Mouse (Mus musculus): Measurements from ENCODE around the gene Phgdh. TPM values are rescaled to one million over a fixed set of nuclear protein-coding genes. Genes with fewer than 3 reads are reported as not detected.

Gene Phgdh
- polyA plus RNA-seq, 1 experiment from 2014 or later = 267 TPM

DNA sequence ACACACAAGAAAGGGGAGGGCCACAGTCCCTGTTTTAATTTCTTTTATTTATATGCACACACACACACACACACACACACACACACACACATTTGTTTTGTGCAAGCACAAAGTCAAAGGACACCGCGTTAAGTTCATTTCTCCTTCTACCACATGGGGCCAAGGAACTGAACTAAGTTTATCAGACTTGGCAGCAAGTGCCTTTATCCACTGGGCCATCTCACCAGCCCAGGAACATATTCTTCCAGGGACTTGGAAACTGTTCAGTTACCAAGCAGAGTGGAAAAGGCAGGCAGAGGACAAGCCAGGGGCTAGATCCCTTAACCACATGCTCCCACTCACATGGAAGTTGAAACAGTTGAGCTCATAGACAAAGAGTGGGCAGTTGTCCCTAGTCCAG is 29.0 kb upstream of the Phgdh start:
- Histone ChIP-seq H3K36me3 (no peaks in the 10 kb centered on the region), H3K9ac (no peak overlapping the region), H3K27ac (no peak overlapping the region), H3K9me3 (no peaks in the 10 kb centered on the region), H3K4me2 (replicated peaks) (no peak overlapping the region), H3K27me3 (no peaks in the 10 kb centered on the region), H3K4me3 (no peak overlapping the region), H3K4me1 (no peaks in the 10 kb centered on the region)
- WGBS = 97% methylated on average over 2 of the region's 2 CpGs
- no peak for ATAC-seq (ENCODE audit: insufficient number of reproducible peaks, insufficient read depth, low FRiP score, low TSS enrichment)

DNA sequence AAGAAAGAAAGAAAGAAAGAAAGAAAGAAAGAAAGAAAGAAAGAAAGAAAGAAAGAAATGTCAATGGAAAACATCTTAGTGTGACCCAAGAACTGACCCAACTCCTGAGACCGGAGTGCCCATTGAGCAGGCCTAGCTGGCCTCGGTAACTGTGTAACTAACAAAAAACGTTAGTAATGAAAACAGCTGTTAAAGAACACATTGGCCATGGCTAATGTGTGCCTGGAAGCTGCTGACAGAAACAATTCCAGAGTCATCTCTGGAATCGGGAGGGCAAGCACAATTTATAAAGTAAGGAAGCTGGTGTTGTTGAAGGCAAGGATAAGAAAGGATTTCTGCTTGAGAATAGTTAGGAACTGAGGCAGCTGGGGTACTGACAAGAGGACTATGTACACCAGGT is 28.5 kb upstream of the Phgdh start:
- Histone ChIP-seq H3K9ac (no peak overlapping the region), H3K27ac (no peak overlapping the region), H3K9me3 (no peaks in the 10 kb centered on the region), H3K27me3 (no peaks in the 10 kb centered on the region), H3K36me3 (no peaks in the 10 kb centered on the region), H3K4me3 (no peak overlapping the region), H3K4me2 (replicated peaks) (no peak overlapping the region), H3K4me1 (no peaks in the 10 kb centered on the region)
- no peak for ATAC-seq (ENCODE audit: insufficient number of reproducible peaks, insufficient read depth, low FRiP score, low TSS enrichment)
- WGBS = 71% methylated on average over 4 of the region's 4 CpGs

DNA sequence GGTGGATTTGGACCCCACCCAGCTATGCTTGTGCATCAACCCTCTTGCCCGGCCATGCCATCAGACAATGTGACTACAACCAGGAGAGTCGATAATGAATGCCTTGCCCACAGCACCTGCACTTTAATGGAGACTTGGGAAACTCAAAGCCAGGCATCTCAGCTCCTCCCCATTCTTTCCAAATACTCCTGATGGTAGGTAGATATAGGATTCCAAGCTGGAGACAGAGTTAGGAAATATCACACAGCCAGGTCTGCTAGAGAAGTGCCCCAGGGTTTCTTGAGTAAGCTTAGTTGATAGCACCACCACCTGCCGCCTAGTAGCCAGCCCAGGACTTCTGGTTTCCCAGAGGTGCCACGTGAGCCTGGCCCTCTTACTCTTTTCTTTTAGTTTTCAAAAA is 27.0 kb upstream of the Phgdh start:
- Histone ChIP-seq H3K36me3 (no peaks in the 10 kb centered on the region), H3K4me2 (replicated peaks) (no peak overlapping the region), H3K27me3 (no peaks in the 10 kb centered on the region), H3K9me3 (no peaks in the 10 kb centered on the region), H3K4me3 (no peak overlapping the region), H3K4me1 (no peaks in the 10 kb centered on the region), H3K27ac (no peak overlapping the region), H3K9ac (no peak overlapping the region)
- ATAC-seq (ENCODE audit: insufficient number of reproducible peaks, insufficient read depth, low FRiP score, low TSS enrichment) = no peak
- 71% methylated on average over 4 of the region's 4 CpGs for WGBS

DNA sequence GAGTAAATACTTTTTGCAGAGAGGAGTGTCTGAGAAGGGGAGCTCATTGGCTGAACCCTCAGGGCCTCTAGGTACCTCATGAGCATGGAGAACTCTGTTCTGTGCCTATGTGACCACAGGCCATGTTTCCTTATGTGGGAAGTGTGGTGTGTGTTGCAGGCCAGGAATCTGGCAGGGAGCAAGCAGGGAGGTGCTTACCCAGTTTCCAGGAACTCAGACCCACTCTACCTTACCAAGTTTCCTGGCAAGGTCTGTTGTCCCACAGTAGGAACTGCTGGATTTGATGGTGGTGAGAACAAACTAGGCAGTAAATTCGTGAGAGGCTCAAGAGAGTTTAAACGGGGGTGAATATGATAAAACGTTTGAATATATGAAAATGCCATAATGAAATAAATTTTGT is 26.3 kb upstream of the Phgdh start:
- H3K4me2 ChIP-seq (replicated peaks) = no peak overlapping the region
- no peaks in the 10 kb centered on the region for H3K4me1 ChIP-seq
- no peaks in the 10 kb centered on the region for H3K27me3 ChIP-seq
- H3K36me3 ChIP-seq = no peaks in the 10 kb centered on the region
- no peaks in the 10 kb centered on the region for H3K9me3 ChIP-seq
- H3K4me3 ChIP-seq = no peak overlapping the region
- WGBS = 87% methylated on average over 3 of the region's 3 CpGs
- H3K27ac ChIP-seq = no peak overlapping the region
- no peak for ATAC-seq (ENCODE audit: insufficient number of reproducible peaks, insufficient read depth, low FRiP score, low TSS enrichment)
- H3K9ac ChIP-seq = no peak overlapping the region

DNA sequence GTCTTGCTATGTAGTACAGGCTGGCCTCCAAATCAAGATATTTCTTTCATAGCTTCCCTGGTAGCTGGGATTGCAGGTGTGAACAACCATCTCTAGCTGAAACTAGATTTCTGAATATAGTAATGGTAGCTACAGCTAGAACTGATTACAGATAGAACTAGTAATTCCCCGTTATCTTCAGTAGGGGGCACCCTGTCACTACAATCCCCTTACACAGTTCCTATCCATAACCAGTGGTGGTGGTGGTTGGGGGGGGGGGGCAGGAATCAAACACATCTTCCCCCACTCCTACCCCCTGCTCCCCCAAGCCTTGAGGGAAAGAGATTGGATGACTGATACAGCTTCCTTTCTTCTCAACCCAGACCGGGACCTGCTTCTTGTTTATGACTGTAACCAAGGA is 23.0 kb upstream of the Phgdh start:
- no peak overlapping the region for H3K27ac ChIP-seq
- H3K9me3 ChIP-seq = no peaks in the 10 kb centered on the region
- no peak overlapping the region for H3K9ac ChIP-seq
- H3K4me2 ChIP-seq (replicated peaks) = no peak overlapping the region
- no peaks in the 10 kb centered on the region for H3K27me3 ChIP-seq
- no peaks in the 10 kb centered on the region for H3K4me1 ChIP-seq
- H3K36me3 ChIP-seq = no peaks in the 10 kb centered on the region
- WGBS = 36% methylated on average over 2 of the region's 2 CpGs
- no peak for ATAC-seq (ENCODE audit: insufficient number of reproducible peaks, insufficient read depth, low FRiP score, low TSS enrichment)
- H3K4me3 ChIP-seq = no peak overlapping the region

DNA sequence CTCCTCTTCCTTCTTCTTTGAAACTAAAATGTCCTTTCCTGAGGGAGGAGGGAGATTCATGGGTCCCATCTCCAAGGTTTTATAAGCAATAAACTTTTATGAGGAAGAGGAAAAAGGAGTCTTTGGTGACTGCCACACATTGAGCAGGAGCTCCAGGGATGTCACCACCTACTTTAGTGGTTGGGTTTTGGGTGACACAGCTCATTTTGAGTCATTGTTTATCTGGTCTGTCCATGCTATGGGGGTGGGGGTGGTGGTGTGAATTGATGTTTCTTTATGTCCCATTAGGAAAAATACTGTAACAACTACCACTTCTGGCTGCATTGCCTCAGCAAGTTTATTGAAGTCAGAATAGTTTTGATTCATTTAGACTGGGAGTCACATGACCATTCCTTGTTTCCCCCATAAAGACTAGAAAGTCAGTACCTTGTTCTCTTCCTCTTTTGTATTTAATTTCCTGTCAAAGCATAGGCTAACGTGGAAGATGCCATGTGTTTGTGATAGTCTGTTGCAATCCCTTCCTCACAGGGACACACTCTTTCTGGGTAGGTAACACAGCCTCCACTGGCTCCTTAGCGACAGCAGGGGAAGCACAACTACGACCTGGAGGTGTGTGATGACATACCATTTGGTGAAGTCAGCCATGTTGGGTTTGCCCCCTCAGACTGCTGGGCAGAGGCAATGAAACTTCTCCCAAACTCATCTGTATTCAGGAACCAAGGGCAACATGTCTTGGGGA is 17.0 kb upstream of the Phgdh start:
- Histone ChIP-seq H3K9me3 (no peaks in the 10 kb centered on the region), H3K27me3 (no peaks in the 10 kb centered on the region), H3K4me1 (peaks cover 4% of the 10 kb centered on the region; the same call in 1 of the 2 replicates), H3K36me3 (no peaks in the 10 kb centered on the region), H3K4me3 (no peak overlapping the region), H3K4me2 (replicated peaks) (no peak overlapping the region), H3K9ac (no peak overlapping the region), H3K27ac (no peak overlapping the region)
- 68% methylated on average over 3 of the region's 3 CpGs for WGBS
- ATAC-seq (ENCODE audit: insufficient number of reproducible peaks, insufficient read depth, low FRiP score, low TSS enrichment) = no peak

DNA sequence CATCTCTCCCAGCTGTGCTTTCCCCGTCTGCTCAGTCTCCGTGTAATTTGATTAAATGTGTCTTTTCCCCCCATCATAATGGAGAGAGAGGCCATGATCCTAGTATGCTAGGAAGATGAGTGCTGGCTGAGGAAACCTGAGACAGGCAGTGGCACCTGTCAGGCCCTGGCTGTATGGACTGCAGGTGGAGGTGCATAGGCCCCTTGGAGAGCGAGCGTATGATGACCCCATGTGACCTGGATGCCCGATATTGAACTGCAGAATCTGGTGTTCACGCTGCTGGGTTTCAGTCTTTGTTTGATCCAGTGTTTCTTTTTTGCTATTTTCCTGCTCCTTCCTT is 16.2 kb upstream of the Phgdh start:
- H3K27me3 ChIP-seq = no peaks in the 10 kb centered on the region
- H3K27ac ChIP-seq = no peak overlapping the region
- peak; percentile 65 for ATAC-seq (ENCODE audit: insufficient number of reproducible peaks, insufficient read depth, low FRiP score, low TSS enrichment)
- H3K4me1 ChIP-seq = peaks cover 4% of the 10 kb centered on the region; the same call in 1 of the 2 replicates
- no peaks in the 10 kb centered on the region for H3K9me3 ChIP-seq
- H3K9ac ChIP-seq = no peak overlapping the region
- H3K36me3 ChIP-seq = no peaks in the 10 kb centered on the region
- H3K4me3 ChIP-seq = no peak overlapping the region
- no peak overlapping the region for H3K4me2 ChIP-seq (replicated peaks)
- 44% methylated on average over 6 of the region's 6 CpGs for WGBS

DNA sequence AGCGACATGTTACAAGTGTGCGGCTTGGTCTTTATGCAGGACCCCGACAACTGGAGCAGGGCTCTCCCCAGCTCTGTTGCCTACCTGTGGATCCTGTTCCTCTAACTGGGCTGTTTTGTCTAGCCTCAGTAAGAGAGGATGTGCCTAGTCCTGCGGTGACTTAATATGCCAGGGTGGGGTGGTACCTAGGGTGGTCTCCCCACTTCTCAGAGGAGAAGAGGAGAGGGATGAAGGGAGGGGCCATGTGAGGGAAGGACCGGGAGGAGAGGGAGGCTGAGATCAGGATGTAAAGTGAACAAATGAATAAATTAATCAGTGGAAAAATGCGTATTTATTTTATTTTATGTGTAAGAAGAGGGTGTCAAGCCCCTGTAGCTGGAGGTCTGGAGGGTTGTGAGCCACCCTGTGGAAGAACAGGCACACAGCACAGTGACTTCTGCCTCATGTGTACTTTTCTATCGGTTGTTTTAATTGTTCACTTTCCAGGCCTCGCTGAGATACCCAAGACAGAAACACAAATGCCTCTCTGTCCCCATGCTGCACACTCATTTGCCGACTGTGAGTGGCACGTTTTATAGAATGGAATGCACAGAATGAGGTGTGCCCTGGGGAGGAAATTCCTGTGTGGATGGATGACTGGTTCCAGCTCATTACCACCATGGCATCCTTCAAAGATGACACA is 15.7 kb upstream of the Phgdh start:
- Histone ChIP-seq H3K9me3 (no peaks in the 10 kb centered on the region), H3K36me3 (no peaks in the 10 kb centered on the region), H3K27ac (peak overlapping the region; percentile 23; the same call in 1 of the 2 replicates), H3K4me3 (no peak overlapping the region), H3K4me2 (replicated peaks) (no peak overlapping the region), H3K27me3 (no peaks in the 10 kb centered on the region), H3K4me1 (peaks cover 4% of the 10 kb centered on the region; the same call in 1 of the 2 replicates), H3K9ac (no peak overlapping the region)
- WGBS = 50% methylated on average over 10 of the region's 10 CpGs
- ATAC-seq (ENCODE audit: insufficient number of reproducible peaks, insufficient read depth, low FRiP score, low TSS enrichment) = no peak

DNA sequence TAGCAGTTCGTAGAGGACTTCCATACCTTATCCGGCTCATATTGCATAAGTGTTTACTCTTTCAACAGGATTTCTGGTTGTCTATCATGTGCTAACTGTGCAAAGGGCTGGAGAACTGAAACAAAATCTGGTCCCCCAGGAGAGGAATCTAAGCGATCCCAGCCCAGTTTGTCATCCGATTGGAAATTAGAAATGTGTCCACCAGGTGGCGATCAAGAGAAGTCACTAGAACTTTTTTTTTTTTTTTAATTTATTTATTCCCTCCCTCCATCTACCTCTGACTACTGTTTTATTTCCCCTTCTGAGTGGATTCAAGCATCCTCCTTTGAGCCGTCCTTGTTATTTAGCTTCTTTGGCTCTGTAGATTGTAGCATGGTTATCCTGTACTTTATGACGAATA is 14.1 kb upstream of the Phgdh start:
- WGBS = 28% methylated on average over 7 of the region's 7 CpGs
- H3K27ac ChIP-seq = no peak overlapping the region
- H3K9me3 ChIP-seq = no peaks in the 10 kb centered on the region
- H3K4me1 ChIP-seq = peaks cover 4% of the 10 kb centered on the region; the same call in 1 of the 2 replicates
- no peak overlapping the region for H3K4me3 ChIP-seq
- H3K27me3 ChIP-seq = no peaks in the 10 kb centered on the region
- no peak for ATAC-seq (ENCODE audit: insufficient number of reproducible peaks, insufficient read depth, low FRiP score, low TSS enrichment)
- no peak overlapping the region for H3K4me2 ChIP-seq (replicated peaks)
- no peak overlapping the region for H3K9ac ChIP-seq
- H3K36me3 ChIP-seq = no peaks in the 10 kb centered on the region

DNA sequence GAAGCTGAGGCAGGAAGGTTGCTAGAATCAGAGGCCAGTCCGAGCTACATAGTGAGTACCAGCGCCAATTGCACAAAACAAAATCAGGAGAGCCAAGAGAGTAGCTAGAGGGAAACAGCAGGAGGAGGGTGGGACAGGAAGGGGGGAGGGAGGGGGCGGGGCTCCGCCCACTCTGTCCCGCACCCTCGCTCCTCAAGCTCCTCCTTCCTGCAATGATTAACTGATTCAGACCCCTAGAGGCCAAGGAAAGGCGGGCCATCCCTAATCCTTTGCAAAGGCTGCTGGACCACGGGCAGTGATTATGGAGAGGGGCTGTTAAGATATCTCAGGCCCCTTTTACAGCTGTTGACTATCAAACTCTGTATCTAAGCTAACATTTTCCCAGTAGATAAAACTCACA is 8.9 kb upstream of the Phgdh start:
- no peaks in the 10 kb centered on the region for H3K9me3 ChIP-seq
- ATAC-seq (ENCODE audit: insufficient number of reproducible peaks, insufficient read depth, low FRiP score, low TSS enrichment) = no peak
- H3K9ac ChIP-seq = no peak overlapping the region
- no peaks in the 10 kb centered on the region for H3K36me3 ChIP-seq
- H3K4me1 ChIP-seq = no peaks in the 10 kb centered on the region
- WGBS = 29% methylated on average over 7 of the region's 8 CpGs
- no peak overlapping the region for H3K4me3 ChIP-seq
- H3K4me2 ChIP-seq (replicated peaks) = no peak overlapping the region
- no peak overlapping the region for H3K27ac ChIP-seq
- H3K27me3 ChIP-seq = no peaks in the 10 kb centered on the region

DNA sequence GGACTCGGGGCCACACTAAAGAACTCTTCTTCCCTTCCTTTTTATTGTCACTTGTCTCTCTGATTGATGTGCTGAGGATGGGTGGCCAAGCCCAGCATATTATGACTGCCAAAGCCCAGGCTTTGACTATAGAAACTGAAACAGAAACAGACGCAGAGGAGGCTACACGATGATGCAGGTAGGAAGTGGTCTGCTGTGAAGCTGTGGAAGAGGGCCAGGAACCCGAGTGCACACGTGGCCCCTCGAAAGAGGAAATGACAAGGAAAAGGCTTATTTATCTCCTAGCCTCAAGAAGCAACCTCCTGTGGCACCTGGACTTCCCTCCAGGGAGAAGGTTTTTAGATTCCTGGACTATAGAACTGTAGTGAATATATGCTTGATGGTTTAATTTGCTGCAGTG is 8.3 kb upstream of the Phgdh start:
- Histone ChIP-seq H3K4me2 (replicated peaks) (no peak overlapping the region), H3K9me3 (no peaks in the 10 kb centered on the region), H3K4me3 (no peak overlapping the region), H3K4me1 (no peaks in the 10 kb centered on the region), H3K36me3 (no peaks in the 10 kb centered on the region), H3K27me3 (no peaks in the 10 kb centered on the region), H3K27ac (no peak overlapping the region), H3K9ac (no peak overlapping the region)
- WGBS = 80% methylated on average over 6 of the region's 6 CpGs
- ATAC-seq (ENCODE audit: insufficient number of reproducible peaks, insufficient read depth, low FRiP score, low TSS enrichment) = no peak

DNA sequence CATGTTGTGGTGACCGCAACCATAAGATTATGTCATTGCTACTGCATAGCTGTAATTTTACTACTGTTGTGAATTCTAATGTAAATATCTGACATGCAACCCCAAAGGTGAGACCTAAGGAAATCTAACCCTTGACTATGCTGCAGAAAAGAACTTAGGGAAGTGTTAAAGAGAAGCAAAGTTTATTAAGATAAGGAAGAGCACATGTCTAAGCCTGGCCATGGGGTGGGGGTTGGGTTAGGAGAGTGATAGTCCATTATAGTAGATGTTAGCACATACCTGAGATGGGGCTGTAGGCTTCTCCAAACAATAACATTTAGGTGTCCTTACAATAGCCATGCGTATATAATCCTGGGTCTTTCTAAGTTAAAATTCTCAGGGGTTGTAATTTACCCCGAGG is 3.4 kb upstream of the Phgdh start:
- Histone ChIP-seq H3K27me3 (no peaks in the 10 kb centered on the region), H3K4me1 (peaks cover 5% of the 10 kb centered on the region), H3K9me3 (no peaks in the 10 kb centered on the region), H3K4me2 (replicated peaks) (no peak overlapping the region), H3K4me3 (no peak overlapping the region), H3K36me3 (no peaks in the 10 kb centered on the region), H3K27ac (no peak overlapping the region), H3K9ac (no peak overlapping the region)
- no peak for ATAC-seq (ENCODE audit: insufficient number of reproducible peaks, insufficient read depth, low FRiP score, low TSS enrichment)
- WGBS = 76% methylated on average over 3 of the region's 3 CpGs
